Mouse (Mus musculus) heart, embryonic 14.5 days (tissue): Measurements from ENCODE around the gene Lhfpl3. TPM values are rescaled to one million over a fixed set of nuclear protein-coding genes. Genes with fewer than 3 reads are reported as not detected.

Experiments used
- ATAC-seq: fragments of 200-750 bp; cut with Nextera tagmentation; 2 replicates; pipeline ENCODE4 v1.8.0; 2017; ENCODE audit warnings: low read depth, moderate TSS enrichment; ENCODE audit not compliant: insufficient number of reproducible peaks, insufficient read depth, low FRiP score
- H3K27ac ChIP-seq, 2 experiments: fragments of 200-500 bp in 1 of 2; fragments of 300-500 bp in 1 of 2; sonication (generic) in 1 of 2; replicated peaks in 1 of 2; 2 replicates each; pipeline ENCODE4 v1.5.1; 2012 to 2014; ENCODE audit warnings: low read depth in 2 of 2, low read length in 2 of 2, control low read depth in 1 of 2, mild to moderate bottlenecking in 1 of 2, mixed read lengths in 1 of 2; ENCODE audit not compliant: control insufficient read depth in 1 of 2, insufficient read depth in 1 of 2
- H3K27me3 ChIP-seq: fragments of 300-500 bp; sonication (generic); 2 replicates; pipeline ENCODE4 v1.6.1; 2014; ENCODE audit warnings: mild to moderate bottlenecking, low read length, control low read depth; ENCODE audit not compliant: control insufficient read depth, insufficient read depth
- H3K36me3 ChIP-seq: fragments of 300-500 bp; sonication (generic); 2 replicates; pipeline ENCODE4 v1.6.1; 2014; ENCODE audit warnings: mild to moderate bottlenecking, control low read depth, low read length, mixed read lengths; ENCODE audit not compliant: control insufficient read depth, insufficient read depth
- H3K4me1 ChIP-seq, 2 experiments: fragments of 200-500 bp in 1 of 2; fragments of 300-500 bp in 1 of 2; sonication (generic) in 1 of 2; 2 replicates each; pipeline ENCODE4 v1.6.1; 2012 to 2014; ENCODE audit warnings: low read length in 2 of 2, control low read depth in 1 of 2, mixed read lengths in 1 of 2; ENCODE audit not compliant: control insufficient read depth in 2 of 2, insufficient read depth in 2 of 2
- H3K4me2 ChIP-seq: fragments of 300-500 bp; sonication (generic); 2 replicates; pipeline ENCODE4 v1.6.1; 2014; ENCODE audit warnings: mild to moderate bottlenecking, low read length
- H3K4me3 ChIP-seq, 2 experiments: fragments of 200-500 bp in 1 of 2; fragments of 300-500 bp in 1 of 2; sonication (generic) in 1 of 2; 2 replicates each; pipeline ENCODE4 v1.5.1; 2012 to 2014; ENCODE audit warnings: low read length in 2 of 2, mild to moderate bottlenecking in 2 of 2, control low read depth in 1 of 2, low read depth in 1 of 2, moderate library complexity in 1 of 2; ENCODE audit not compliant: control insufficient read depth in 1 of 2, insufficient read depth in 1 of 2
- H3K9ac ChIP-seq: fragments of 300-500 bp; sonication (generic); 2 replicates; pipeline ENCODE4 v1.6.1; 2014; ENCODE audit warnings: mild to moderate bottlenecking, low read length
- H3K9me3 ChIP-seq: fragments of 300-500 bp; sonication (generic); 2 replicates; pipeline ENCODE4 v1.6.1; 2016; ENCODE audit warnings: low read length, control low read depth; ENCODE audit not compliant: control insufficient read depth
- WGBS: fragments of 180-500 bp; shearing (Covaris S2); extraction: QIAGEN DNeasy Blood & Tissue Kit; methylation state at CpG from one replicate; pipeline ENCODE4 v1.1.7; 2014; 5-methylcytosine and 5-hydroxymethylcytosine counted together
- polyA plus RNA-seq: library from polyadenylated mRNA; unstranded; fragments of >200 nt; fragmentation: Nextera tagmentation; extraction: Ambion mirVana; gene quantifications from 2 replicates; pipeline ENCODE4 v1.2.1, GENCODE M21; 2014

Lhfpl3 gene
- polyA plus RNA-seq, 1 experiment from 2014 or later, result 0.16 TPM

GRCm38 (mm10) chr5:22926171-22926570, 180.3 kb downstream of the Lhfpl3 start:
- H3K9me3 ChIP-seq, result no peaks in the 10 kb centered on the region
- ATAC-seq, result no peak

GRCm38 (mm10) chr5:22928746-22929145, 182.9 kb downstream of the Lhfpl3 start:
- Histone ChIP-seq H3K4me2 (no peak overlapping the region), H3K4me3 (no peak overlapping the region), H3K27ac (no peak overlapping the region), H3K4me1 (no peaks in the 10 kb centered on the region), H3K36me3 (no peaks in the 10 kb centered on the region), H3K9ac (no peak overlapping the region), H3K27me3 (no peaks in the 10 kb centered on the region), H3K9me3 (no peaks in the 10 kb centered on the region)
- ATAC-seq, result no peak
- 60% methylated on average over 2 of the region's 2 CpGs for WGBS

More at GRCm38 (mm10) chr5:22926171-22926570, 180.3 kb downstream of the Lhfpl3 start:
- no peak overlapping the region for H3K27ac ChIP-seq
- H3K4me1 ChIP-seq, result no peaks in the 10 kb centered on the region
- no peaks in the 10 kb centered on the region for H3K36me3 ChIP-seq
- no peak overlapping the region for H3K4me3 ChIP-seq
- H3K4me2 ChIP-seq, result no peak overlapping the region
- no peaks in the 10 kb centered on the region for H3K27me3 ChIP-seq
- no peak overlapping the region for H3K9ac ChIP-seq

GRCm38 (mm10) chr5:22943306-22943705, 197.4 kb downstream of the Lhfpl3 start:
- WGBS, result 46% methylated on average over 5 of the region's 5 CpGs
- no peaks in the 10 kb centered on the region for H3K9me3 ChIP-seq
- H3K27me3 ChIP-seq, result no peaks in the 10 kb centered on the region
- H3K36me3 ChIP-seq, result no peaks in the 10 kb centered on the region
- H3K4me3 ChIP-seq, result no peak overlapping the region
- H3K27ac ChIP-seq, result no peak overlapping the region
- H3K4me2 ChIP-seq, result no peak overlapping the region
- no peak for ATAC-seq
- H3K4me1 ChIP-seq, result no peaks in the 10 kb centered on the region
- no peak overlapping the region for H3K9ac ChIP-seq

DNA sequence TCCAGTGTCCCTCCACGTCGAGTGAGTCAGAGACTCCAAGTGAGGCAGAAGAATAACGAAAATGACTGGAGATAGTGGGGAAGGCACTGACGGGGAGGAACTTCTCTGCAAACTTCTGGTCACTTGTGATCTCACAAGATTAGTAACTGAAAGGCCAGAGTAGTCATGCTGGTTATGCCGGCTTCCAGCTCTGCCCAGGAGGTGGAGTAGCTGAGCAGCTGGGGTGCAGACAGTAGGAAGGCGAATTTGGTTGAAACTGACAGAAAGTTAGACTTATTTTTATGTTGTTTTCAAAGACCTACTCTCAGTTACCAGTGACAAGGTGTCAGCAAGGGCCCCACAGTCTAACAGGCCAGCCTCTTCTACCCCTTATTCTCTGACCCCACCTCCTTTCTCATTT, 217.4 kb downstream of the Lhfpl3 start:
- H3K36me3 ChIP-seq, result no peaks in the 10 kb centered on the region
- ATAC-seq, result no peak
- H3K4me1 ChIP-seq, result no peaks in the 10 kb centered on the region
- no peak overlapping the region for H3K4me3 ChIP-seq
- H3K4me2 ChIP-seq, result no peak overlapping the region
- H3K27me3 ChIP-seq, result no peaks in the 10 kb centered on the region
- no peaks in the 10 kb centered on the region for H3K9me3 ChIP-seq
- no peak overlapping the region for H3K9ac ChIP-seq
- no peak overlapping the region for H3K27ac ChIP-seq
- 53% methylated on average over 6 of the region's 6 CpGs for WGBS

DNA sequence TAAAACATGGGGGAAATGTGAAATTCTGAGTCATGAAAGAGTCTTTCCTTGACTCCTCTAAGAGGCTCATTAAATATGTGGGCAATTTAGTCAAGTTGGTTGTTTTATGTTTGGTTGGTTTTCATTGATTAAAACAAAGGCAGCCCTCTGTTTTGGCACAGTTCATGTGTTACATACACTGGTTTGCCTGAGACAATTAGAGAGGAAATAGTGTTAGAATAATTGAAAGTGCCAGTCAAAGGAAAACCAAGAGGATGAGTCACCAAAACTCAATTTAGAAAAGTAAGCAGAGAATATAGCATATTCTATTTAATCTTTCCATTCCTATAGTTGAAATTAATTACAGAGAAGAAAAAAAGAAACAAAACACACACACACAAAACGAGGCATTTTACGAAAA, 240.9 kb downstream of the Lhfpl3 start:
- WGBS, result 72% methylated on average over 2 of the region's 2 CpGs
- ATAC-seq, result no peak
- Histone ChIP-seq H3K36me3 (no peaks in the 10 kb centered on the region), H3K4me3 (no peak overlapping the region), H3K4me2 (no peak overlapping the region), H3K4me1 (no peaks in the 10 kb centered on the region), H3K27ac (no peak overlapping the region), H3K9me3 (no peaks in the 10 kb centered on the region), H3K9ac (no peak overlapping the region), H3K27me3 (no peaks in the 10 kb centered on the region)

GRCm38 (mm10) chr5:22999811-23000210, 254.0 kb downstream of the Lhfpl3 start:
- peaks cover 0 to 4% of the 10 kb centered on the region in 2 experiments; a peak in 1 of 4 replicates for H3K4me1 ChIP-seq
- H3K9ac ChIP-seq, result no peak overlapping the region
- 69% methylated on average over 3 of the region's 3 CpGs for WGBS
- no peak overlapping the region for H3K27ac ChIP-seq
- no peak overlapping the region for H3K4me3 ChIP-seq
- ATAC-seq, result no peak
- H3K4me2 ChIP-seq, result no peak overlapping the region
- no peaks in the 10 kb centered on the region for H3K27me3 ChIP-seq
- no peaks in the 10 kb centered on the region for H3K36me3 ChIP-seq
- no peaks in the 10 kb centered on the region for H3K9me3 ChIP-seq

- 68% methylated on average over 2 of the region's 2 CpGs for whole genome bisulfite sequencing
- no peaks in the 10 kb centered on the region for H3K36me3 ChIP-seq
- ATAC-seq, result no peak
Measured at GRCm38 (mm10) chr5:23003123-23003797, 257.4 kb downstream of the Lhfpl3 start.

DNA sequence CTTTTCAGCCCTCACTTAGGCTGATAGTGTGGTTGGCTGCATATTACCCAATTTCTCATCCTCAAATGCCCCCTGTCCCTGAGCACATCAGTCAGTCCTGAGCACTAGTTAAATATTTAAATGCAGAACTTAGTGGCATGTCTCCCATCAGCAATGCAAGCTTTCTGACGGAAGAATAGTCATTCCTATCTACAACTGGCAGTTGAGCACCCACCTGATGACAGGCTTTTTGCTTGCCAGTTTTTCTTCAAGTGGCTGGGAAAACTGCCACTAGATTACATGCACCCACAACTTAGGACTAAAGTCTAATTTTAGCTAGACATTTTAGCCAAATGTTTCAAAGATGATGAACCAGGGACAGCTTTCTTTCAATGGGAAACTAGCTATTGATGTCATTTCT, 260.3 kb downstream of the Lhfpl3 start:
- H3K4me2 ChIP-seq, result no peak overlapping the region
- H3K36me3 ChIP-seq, result no peaks in the 10 kb centered on the region
- H3K4me3 ChIP-seq, result no peak overlapping the region
- no peak overlapping the region for H3K9ac ChIP-seq
- H3K9me3 ChIP-seq, result no peaks in the 10 kb centered on the region
- no peaks in the 10 kb centered on the region for H3K27me3 ChIP-seq
- WGBS, result 26% methylated on average over 1 of the region's 1 CpGs
- H3K27ac ChIP-seq, result 0 out of 4 replicates have a peak overlapping the region, but pooled peaks of 1 of the 2 experiments have one; percentile 9
- no peak for ATAC-seq
- H3K4me1 ChIP-seq, result peaks cover 0 to 4% of the 10 kb centered on the region in 2 experiments; a peak in 1 of 4 replicates

More at GRCm38 (mm10) chr5:23003123-23003797, 257.4 kb downstream of the Lhfpl3 start:
- no peaks in the 10 kb centered on the region for H3K27me3 ChIP-seq
- no peak overlapping the region for H3K27ac ChIP-seq
- H3K9me3 ChIP-seq, result no peaks in the 10 kb centered on the region
- H3K4me1 ChIP-seq, result peaks cover 0 to 4% of the 10 kb centered on the region in 2 experiments; a peak in 1 of 4 replicates
- no peak overlapping the region for H3K4me3 ChIP-seq
- H3K4me2 ChIP-seq, result no peak overlapping the region
- H3K9ac ChIP-seq, result no peak overlapping the region
